8 mouse cellular contexts compared by ENCODE assay signal in the genomic region with DNA sequence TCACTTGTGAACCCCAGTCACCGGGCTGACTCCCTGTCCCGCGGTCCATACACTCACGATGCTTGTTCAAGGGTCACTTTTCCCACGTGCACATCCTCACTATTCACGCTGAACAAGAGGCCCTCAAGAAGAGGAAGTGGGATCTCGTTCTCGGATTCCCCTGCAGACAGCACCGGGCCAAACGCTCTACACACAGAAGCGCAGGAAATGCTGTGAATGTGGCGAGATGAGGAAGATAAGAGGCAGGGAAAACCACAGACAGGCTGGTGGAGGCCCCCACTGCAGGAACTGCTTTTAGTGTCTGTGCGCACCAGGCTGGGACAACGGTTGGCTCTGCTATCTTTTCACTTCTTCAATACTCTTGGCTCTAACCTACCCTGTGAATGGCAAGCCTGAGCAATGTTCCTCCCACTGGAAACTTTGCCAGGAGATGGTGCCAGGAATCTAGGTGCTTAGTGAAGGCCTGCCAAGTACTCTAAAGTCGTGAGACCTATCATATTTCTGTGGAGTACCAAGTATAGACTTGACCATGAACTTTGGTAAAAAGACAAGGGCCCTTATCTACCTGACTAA. TPM values are rescaled to one million over a fixed set of nuclear protein-coding genes. Genes with fewer than 3 reads are reported as not detected.
A peak's percentile ranks its signal among the peaks of the same experiment; 100 is the strongest.
DNase-seq lines count a peak whose midpoint lies in the region; ATAC-seq lines count a peak whose summit lies in the region.

No protein-coding gene starts in this region.

- intact Hi-C loops in left cerebral cortex, postnatal 4 days (cut with DNase I), result no loop called here

- 17% methylated on average over 15 of the region's 15 CpGs for WGBS in large intestine, adult 2 months

- peak; percentile 23 for DNase-seq in left cerebral cortex, postnatal 4 days
- DNase-seq in left cerebral cortex, adult 8-10 months (ENCODE audit: low spot score in 2 of 2), result no peak
- peak; percentile 36 for DNase-seq in brain, adult 2 months (ENCODE audit: low read depth, low spot score)
- peak; percentile 55 for DNase-seq in large intestine, adult 2 months (ENCODE audit: low read depth, low spot score)
- DNase-seq in left cerebral cortex, adult 11 months (ENCODE audit: low spot score), result no peak
- DNase-seq in MN1 (ENCODE audit: low spot score), result no peak
- no peak for DNase-seq in cerebellum, adult 9-10 months

- ATAC-seq in neutrophil, adult 5-6 weeks (ENCODE audit: extremely low read depth, insufficient number of reproducible peaks, low FRiP score, poor library complexity, severe bottlenecking), result peak; percentile 34; the same call in 1 of the 2 replicates

RNA-seq across cellular contexts. Expression of gene Rnf220, which starts 18.7 kb away (rescaled TPM):
- total RNA-seq in left cerebral cortex, postnatal 4 days (2021), result 100 to 1,000 TPM; 140 to 143 TPM
- 100 to 1,000 TPM; 202 to 206 (median 204) TPM for total RNA-seq in left cerebral cortex, adult 8-10 months (2022)
- polyA plus RNA-seq in large intestine, adult 2 months (2012; rRNA removed), result 60.9 and 63.4 TPM in 2 replicates
- total RNA-seq in neutrophil, adult 5-6 weeks (2017), result 101 and 108 TPM in 2 replicates

Comparison
In these comparisons a context has a peak if more than half of its experiments do, and no peak if none do; other contexts are left out.
1. DNase-seq: peak in left cerebral cortex, postnatal 4 days (single experiment), brain, adult 2 months (single experiment) and large intestine, adult 2 months (single experiment); none in left cerebral cortex, adult 8-10 months (0 of 2), left cerebral cortex, adult 11 months (single experiment), MN1 (single experiment) and cerebellum, adult 9-10 months (single experiment).